Mouse (Mus musculus): ENCODE results near the gene Map3k3. TPM values are rescaled to one million over a fixed set of nuclear protein-coding genes. Genes with fewer than 3 reads are reported as not detected.

Gene Map3k3
- polyA plus RNA-seq, 1 experiment from 2014 or later = 25.7 TPM

GRCm38 (mm10) chr11:106152132-106152531 is 67.7 kb downstream of the Map3k3 start:
- Histone ChIP-seq H3K27me3 (ENCODE audit: control insufficient read depth, insufficient read depth, low read length) (no peaks in the 10 kb centered on the region), H3K9ac (ENCODE audit: low read depth, low read length) (no peak overlapping the region), H3K36me3 (ENCODE audit: control insufficient read depth, insufficient read depth, low read length) (peaks cover 95% of the 10 kb centered on the region), H3K4me3 (ENCODE audit: low read length) (no peak overlapping the region), H3K4me1 (ENCODE audit: control insufficient read depth, insufficient read depth, low read length) (no peaks in the 10 kb centered on the region), H3K9me3 (ENCODE audit: control insufficient read depth, low read length) (no peaks in the 10 kb centered on the region), H3K4me2 (replicated peaks; ENCODE audit: low read depth, low read length) (no peak overlapping the region), H3K27ac (ENCODE audit: low read depth, low read length) (no peak overlapping the region)
- ATAC-seq (ENCODE audit: low FRiP score, low TSS enrichment) = no peak
- WGBS = 86% methylated on average over 8 of the region's 8 CpGs

- H3K9ac ChIP-seq (ENCODE audit: low read depth, low read length) = no peak overlapping the region
- H3K4me1 ChIP-seq (ENCODE audit: control insufficient read depth, insufficient read depth, low read length) = peaks cover 11% of the 10 kb centered on the region
- no peaks in the 10 kb centered on the region for H3K9me3 ChIP-seq (ENCODE audit: control insufficient read depth, low read length)
- H3K4me2 ChIP-seq (replicated peaks; ENCODE audit: low read depth, low read length) = no peak overlapping the region
- H3K27ac ChIP-seq (ENCODE audit: low read depth, low read length) = no peak overlapping the region
- H3K36me3 ChIP-seq (ENCODE audit: control insufficient read depth, insufficient read depth, low read length) = peaks cover 91% of the 10 kb centered on the region
- 84% methylated on average over 5 of the region's 5 CpGs for WGBS
- ATAC-seq (ENCODE audit: low FRiP score, low TSS enrichment) = no peak
- no peaks in the 10 kb centered on the region for H3K27me3 ChIP-seq (ENCODE audit: control insufficient read depth, insufficient read depth, low read length)
- no peak overlapping the region for H3K4me3 ChIP-seq (ENCODE audit: low read length)
These were observed 69.7 kb downstream of the Map3k3 start for GRCm38 (mm10) chr11:106154091-106154490.

DNA sequence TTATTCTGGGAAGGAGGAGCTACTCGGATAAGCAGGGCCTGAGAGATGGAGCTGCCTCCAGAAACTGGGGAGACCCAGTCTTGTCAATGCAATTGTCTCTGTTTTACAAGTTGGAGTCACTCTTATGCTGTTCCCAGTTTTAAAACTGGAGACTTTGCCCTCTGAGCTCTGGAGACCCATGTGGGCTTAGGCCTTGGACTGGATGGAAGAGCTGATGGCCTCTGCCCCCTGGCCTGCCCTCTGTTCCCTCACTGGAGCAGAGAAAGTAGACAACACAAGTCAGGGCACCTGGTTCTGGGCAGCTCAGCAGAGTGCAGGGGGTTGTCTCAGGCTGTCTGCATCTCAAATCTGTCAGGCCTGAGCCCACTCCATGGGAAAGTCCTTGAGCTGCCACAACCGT is 70.4 kb downstream of the Map3k3 start:
- Histone ChIP-seq H3K27ac (ENCODE audit: low read depth, low read length) (no peak overlapping the region), H3K4me1 (ENCODE audit: control insufficient read depth, insufficient read depth, low read length) (peaks cover 13% of the 10 kb centered on the region), H3K4me2 (replicated peaks; ENCODE audit: low read depth, low read length) (no peak overlapping the region), H3K9ac (ENCODE audit: low read depth, low read length) (no peak overlapping the region), H3K9me3 (ENCODE audit: control insufficient read depth, low read length) (no peaks in the 10 kb centered on the region), H3K27me3 (ENCODE audit: control insufficient read depth, insufficient read depth, low read length) (no peaks in the 10 kb centered on the region), H3K4me3 (ENCODE audit: low read length) (no peak overlapping the region), H3K36me3 (ENCODE audit: control insufficient read depth, insufficient read depth, low read length) (peaks cover 84% of the 10 kb centered on the region)
- no peak for ATAC-seq (ENCODE audit: low FRiP score, low TSS enrichment)
- 58% methylated on average over 2 of the region's 2 CpGs for WGBS

DNA sequence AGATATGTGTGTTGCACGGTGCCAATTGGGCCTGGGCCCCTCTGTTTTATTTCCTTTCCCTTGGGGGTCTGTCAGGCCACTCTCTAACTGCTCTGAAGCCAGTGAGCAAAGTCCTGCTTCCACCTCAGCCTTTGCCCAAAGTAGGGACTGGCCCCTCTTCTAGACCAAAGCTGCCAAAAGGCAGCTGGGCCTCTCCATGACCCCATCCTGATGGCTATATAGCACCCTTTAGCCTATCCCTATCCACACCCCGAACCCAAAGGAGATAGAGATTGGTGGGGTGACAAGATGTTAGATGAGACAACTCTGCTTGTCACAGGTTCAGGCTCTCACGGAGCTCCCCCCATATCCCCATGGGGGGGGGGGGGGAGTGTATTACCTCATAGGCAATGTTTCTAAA is 71.3 kb downstream of the Map3k3 start:
- Histone ChIP-seq H3K9me3 (ENCODE audit: control insufficient read depth, low read length) (no peaks in the 10 kb centered on the region), H3K4me1 (ENCODE audit: control insufficient read depth, insufficient read depth, low read length) (peaks cover 16% of the 10 kb centered on the region), H3K9ac (ENCODE audit: low read depth, low read length) (no peak overlapping the region), H3K36me3 (ENCODE audit: control insufficient read depth, insufficient read depth, low read length) (peaks cover 74% of the 10 kb centered on the region), H3K27me3 (ENCODE audit: control insufficient read depth, insufficient read depth, low read length) (no peaks in the 10 kb centered on the region), H3K4me3 (ENCODE audit: low read length) (no peak overlapping the region), H3K4me2 (replicated peaks; ENCODE audit: low read depth, low read length) (no peak overlapping the region), H3K27ac (ENCODE audit: low read depth, low read length) (no peak overlapping the region)
- ATAC-seq (ENCODE audit: low FRiP score, low TSS enrichment) = no peak
- 59% methylated on average over 3 of the region's 3 CpGs for WGBS

- Histone ChIP-seq H3K27ac (ENCODE audit: low read depth, low read length) (no peak overlapping the region), H3K4me1 (ENCODE audit: control insufficient read depth, insufficient read depth, low read length) (peaks cover 20% of the 10 kb centered on the region), H3K9ac (ENCODE audit: low read depth, low read length) (no peak overlapping the region), H3K27me3 (ENCODE audit: control insufficient read depth, insufficient read depth, low read length) (no peaks in the 10 kb centered on the region), H3K9me3 (ENCODE audit: control insufficient read depth, low read length) (no peaks in the 10 kb centered on the region), H3K4me2 (replicated peaks; ENCODE audit: low read depth, low read length) (no peak overlapping the region), H3K4me3 (ENCODE audit: low read length) (no peak overlapping the region), H3K36me3 (ENCODE audit: control insufficient read depth, insufficient read depth, low read length) (peaks cover 69% of the 10 kb centered on the region)
- no peak for ATAC-seq (ENCODE audit: low FRiP score, low TSS enrichment)
- 80% methylated on average over 1 of the region's 1 CpGs for WGBS
These were observed 71.8 kb downstream of the Map3k3 start for GRCm38 (mm10) chr11:106156257-106156656.

GRCm38 (mm10) chr11:106157154-106157553 is 72.7 kb downstream of the Map3k3 start:
- Histone ChIP-seq H3K9me3 (ENCODE audit: control insufficient read depth, low read length) (no peaks in the 10 kb centered on the region), H3K9ac (ENCODE audit: low read depth, low read length) (no peak overlapping the region), H3K4me1 (ENCODE audit: control insufficient read depth, insufficient read depth, low read length) (peaks cover 24% of the 10 kb centered on the region), H3K4me3 (ENCODE audit: low read length) (no peak overlapping the region), H3K36me3 (ENCODE audit: control insufficient read depth, insufficient read depth, low read length) (peaks cover 60% of the 10 kb centered on the region), H3K27ac (ENCODE audit: low read depth, low read length) (no peak overlapping the region), H3K4me2 (replicated peaks; ENCODE audit: low read depth, low read length) (no peak overlapping the region), H3K27me3 (ENCODE audit: control insufficient read depth, insufficient read depth, low read length) (no peaks in the 10 kb centered on the region)
- no peak for ATAC-seq (ENCODE audit: low FRiP score, low TSS enrichment)
- 87% methylated on average over 7 of the region's 7 CpGs for WGBS

DNA sequence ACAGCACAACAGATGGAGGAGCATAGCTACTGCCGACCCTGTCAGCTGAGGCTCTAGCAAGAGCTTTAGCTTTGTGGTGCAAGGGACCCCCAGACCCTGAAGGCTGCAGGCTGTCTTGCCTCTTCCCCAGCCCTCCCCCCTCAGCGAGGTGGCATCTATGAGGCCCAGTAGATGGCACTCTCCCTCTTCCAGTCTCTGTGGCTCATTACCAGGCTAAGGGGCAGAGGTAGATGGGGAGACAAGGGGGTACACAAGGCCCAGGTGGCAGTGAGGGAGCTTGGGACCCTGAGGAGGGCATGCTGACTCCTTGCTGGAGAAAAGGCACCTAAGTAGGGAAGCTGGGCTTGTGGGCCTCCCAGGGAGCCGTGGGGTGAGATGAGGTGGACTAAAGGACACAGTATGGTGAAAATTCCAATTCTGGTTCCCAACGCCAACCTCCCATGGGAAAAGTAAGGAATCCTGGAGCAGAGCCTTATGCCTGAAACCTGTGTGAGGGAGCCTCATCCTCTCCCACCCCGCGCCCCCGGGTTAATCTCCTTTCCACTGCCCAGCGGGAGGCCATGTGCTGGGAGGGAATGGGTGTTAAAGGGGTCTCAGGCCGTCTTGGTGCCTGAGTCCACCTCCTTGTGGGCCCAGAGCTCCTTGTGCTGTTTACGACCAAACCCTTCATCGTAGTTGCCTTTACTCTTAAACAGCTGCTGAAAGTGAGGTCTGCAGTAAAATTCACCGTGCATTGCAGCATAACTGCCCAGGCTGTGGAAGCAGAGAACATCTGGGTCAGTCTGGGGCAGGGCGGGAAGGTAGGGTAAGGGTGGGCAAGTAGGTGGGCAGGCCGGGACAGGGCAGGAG is 73.9 kb downstream of the Map3k3 start:
- Histone ChIP-seq H3K36me3 (ENCODE audit: control insufficient read depth, insufficient read depth, low read length) (peaks cover 50% of the 10 kb centered on the region), H3K9me3 (ENCODE audit: control insufficient read depth, low read length) (no peaks in the 10 kb centered on the region), H3K4me3 (ENCODE audit: low read length) (peak overlapping the region; percentile 86), H3K4me1 (ENCODE audit: control insufficient read depth, insufficient read depth, low read length) (peaks cover 24% of the 10 kb centered on the region), H3K9ac (ENCODE audit: low read depth, low read length) (peak overlapping the region; percentile 95), H3K27ac (ENCODE audit: low read depth, low read length) (peak overlapping the region; percentile 90; the same call in 1 of the 2 replicates), H3K27me3 (ENCODE audit: control insufficient read depth, insufficient read depth, low read length) (no peaks in the 10 kb centered on the region), H3K4me2 (replicated peaks; ENCODE audit: low read depth, low read length) (peak overlapping the region; percentile 58)
- ATAC-seq (ENCODE audit: low FRiP score, low TSS enrichment) = no peak
- 48% methylated on average over 14 of the region's 14 CpGs for WGBS

DNA sequence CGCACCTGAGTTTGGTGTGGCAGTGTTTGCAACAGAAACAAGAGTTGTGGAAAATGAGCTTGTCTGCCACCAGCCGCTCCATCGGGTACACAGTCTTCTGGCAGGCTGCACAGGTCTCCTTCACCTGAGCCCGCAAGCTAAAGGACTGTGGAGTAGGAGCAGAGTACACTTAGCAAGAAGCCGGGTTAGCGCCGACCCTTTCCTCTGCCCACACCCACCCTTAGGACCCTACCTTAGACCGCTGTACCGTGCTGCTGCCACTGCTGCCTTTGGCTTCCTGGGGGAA is 74.5 kb downstream of the Map3k3 start:
- Histone ChIP-seq H3K9me3 (ENCODE audit: control insufficient read depth, low read length) (no peaks in the 10 kb centered on the region), H3K4me2 (replicated peaks; ENCODE audit: low read depth, low read length) (peak overlapping the region; percentile 58), H3K4me3 (ENCODE audit: low read length) (peak overlapping the region; percentile 86), H3K27ac (ENCODE audit: low read depth, low read length) (peak overlapping the region; percentile 90; the same call in 1 of the 2 replicates), H3K9ac (ENCODE audit: low read depth, low read length) (peak overlapping the region; percentile 95), H3K27me3 (ENCODE audit: control insufficient read depth, insufficient read depth, low read length) (no peaks in the 10 kb centered on the region), H3K36me3 (ENCODE audit: control insufficient read depth, insufficient read depth, low read length) (peaks cover 53% of the 10 kb centered on the region), H3K4me1 (ENCODE audit: control insufficient read depth, insufficient read depth, low read length) (peaks cover 24% of the 10 kb centered on the region)
- WGBS = 32% methylated on average over 9 of the region's 9 CpGs
- peak; percentile 4; the same call in 1 of the 2 replicates for ATAC-seq (ENCODE audit: low FRiP score, low TSS enrichment)

DNA sequence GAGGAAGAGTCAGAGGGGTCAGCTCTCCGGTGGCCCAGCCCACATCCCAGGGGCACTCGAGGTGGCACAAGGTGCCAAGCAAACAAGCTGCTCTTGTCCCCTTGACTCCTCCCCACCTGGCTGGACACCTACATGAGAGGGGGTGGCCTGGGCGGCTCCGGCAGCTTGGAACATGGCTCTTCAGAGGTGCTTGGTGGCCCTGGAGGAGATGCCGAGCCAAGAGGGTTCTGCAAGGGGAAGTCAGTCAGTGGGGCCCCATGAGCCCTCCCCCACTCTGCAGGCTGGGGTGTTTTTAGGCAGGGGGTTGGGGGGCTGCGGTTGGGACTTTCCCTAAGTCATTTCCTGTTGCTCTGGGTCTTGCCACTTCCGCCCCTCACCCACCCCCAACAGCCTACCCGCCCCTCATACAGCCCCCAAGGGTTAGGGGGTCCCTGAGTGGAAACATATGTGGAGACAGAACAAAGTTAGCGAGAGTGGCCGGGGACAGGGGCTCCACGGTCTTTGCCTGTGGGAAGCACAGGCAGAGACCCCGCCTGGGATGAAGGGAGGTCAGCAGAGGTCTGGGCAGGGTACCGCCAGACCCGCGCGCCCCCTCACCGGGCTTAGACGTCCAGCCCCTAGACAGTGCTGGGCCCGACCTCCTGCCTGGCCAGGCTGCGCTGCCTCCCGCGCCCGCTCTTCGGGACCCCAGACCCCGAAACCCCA is 75.0 kb downstream of the Map3k3 start:
- H3K36me3 ChIP-seq (ENCODE audit: control insufficient read depth, insufficient read depth, low read length) = peaks cover 53% of the 10 kb centered on the region
- no peaks in the 10 kb centered on the region for H3K9me3 ChIP-seq (ENCODE audit: control insufficient read depth, low read length)
- peaks cover 24% of the 10 kb centered on the region for H3K4me1 ChIP-seq (ENCODE audit: control insufficient read depth, insufficient read depth, low read length)
- 0% methylated on average over 20 of the region's 25 CpGs for WGBS
- H3K27ac ChIP-seq (ENCODE audit: low read depth, low read length) = peak overlapping the region; percentile 90
- H3K27me3 ChIP-seq (ENCODE audit: control insufficient read depth, insufficient read depth, low read length) = no peaks in the 10 kb centered on the region
- peak overlapping the region; percentile 58 for H3K4me2 ChIP-seq (replicated peaks; ENCODE audit: low read depth, low read length)
- ATAC-seq (ENCODE audit: low FRiP score, low TSS enrichment) = peak; percentile 72
- peak overlapping the region; percentile 86 for H3K4me3 ChIP-seq (ENCODE audit: low read length)
- peak overlapping the region; percentile 95 for H3K9ac ChIP-seq (ENCODE audit: low read depth, low read length)
